Mouse (Mus musculus): Measurements from ENCODE around the gene Gfy. TPM values are rescaled to one million over a fixed set of nuclear protein-coding genes. Genes with fewer than 3 reads are reported as not detected.

The Gfy gene
- polyA plus RNA-seq, 1 experiment from 2014 or later, result not detected

DNA sequence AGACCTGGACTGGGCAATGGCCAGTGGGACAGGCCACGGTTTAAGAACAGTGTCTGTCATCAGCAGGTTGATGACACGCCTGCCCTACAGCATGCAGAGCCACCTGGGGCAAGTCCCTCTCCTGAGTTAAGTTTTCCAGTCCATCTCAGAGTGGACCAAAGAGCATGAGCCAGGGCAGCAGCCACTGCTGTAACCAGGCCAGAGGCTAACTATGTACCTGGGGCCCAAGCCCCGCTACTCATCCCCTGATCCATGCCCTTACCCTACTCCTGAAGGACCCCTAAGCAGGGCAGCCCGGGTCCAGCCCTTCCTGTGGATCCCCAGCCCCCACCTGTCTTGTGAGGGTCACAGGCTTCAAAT lies 16.8 kb upstream of the Gfy start:
- no peaks in the 10 kb centered on the region for H3K9me3 ChIP-seq (ENCODE audit: control insufficient read depth)
- no peak for ATAC-seq
- H3K27me3 ChIP-seq (replicated peaks; ENCODE audit: control insufficient read depth, insufficient read depth, low read length), result peaks cover 3% of the 10 kb centered on the region; the same call in 1 of the 2 replicates
- WGBS, result 85% methylated on average over 4 of the region's 4 CpGs
- H3K27ac ChIP-seq (ENCODE audit: low read depth, low read length), result no peak overlapping the region
- no peaks in the 10 kb centered on the region for H3K4me1 ChIP-seq (replicated peaks; ENCODE audit: control insufficient read depth, insufficient read depth, low read length)
- H3K4me2 ChIP-seq (replicated peaks; ENCODE audit: low read depth), result no peak overlapping the region
- no peak for TF ChIP-seq CTCF (IDR thresholded peaks at IDR 0.05; ENCODE audit: low read depth)
- no peak overlapping the region for H3K4me3 ChIP-seq (ENCODE audit: low read depth, low read length)
- no peaks in the 10 kb centered on the region for H3K36me3 ChIP-seq (ENCODE audit: control insufficient read depth, insufficient read depth)
- no peak overlapping the region for H3K9ac ChIP-seq (ENCODE audit: low read depth, low read length)

DNA sequence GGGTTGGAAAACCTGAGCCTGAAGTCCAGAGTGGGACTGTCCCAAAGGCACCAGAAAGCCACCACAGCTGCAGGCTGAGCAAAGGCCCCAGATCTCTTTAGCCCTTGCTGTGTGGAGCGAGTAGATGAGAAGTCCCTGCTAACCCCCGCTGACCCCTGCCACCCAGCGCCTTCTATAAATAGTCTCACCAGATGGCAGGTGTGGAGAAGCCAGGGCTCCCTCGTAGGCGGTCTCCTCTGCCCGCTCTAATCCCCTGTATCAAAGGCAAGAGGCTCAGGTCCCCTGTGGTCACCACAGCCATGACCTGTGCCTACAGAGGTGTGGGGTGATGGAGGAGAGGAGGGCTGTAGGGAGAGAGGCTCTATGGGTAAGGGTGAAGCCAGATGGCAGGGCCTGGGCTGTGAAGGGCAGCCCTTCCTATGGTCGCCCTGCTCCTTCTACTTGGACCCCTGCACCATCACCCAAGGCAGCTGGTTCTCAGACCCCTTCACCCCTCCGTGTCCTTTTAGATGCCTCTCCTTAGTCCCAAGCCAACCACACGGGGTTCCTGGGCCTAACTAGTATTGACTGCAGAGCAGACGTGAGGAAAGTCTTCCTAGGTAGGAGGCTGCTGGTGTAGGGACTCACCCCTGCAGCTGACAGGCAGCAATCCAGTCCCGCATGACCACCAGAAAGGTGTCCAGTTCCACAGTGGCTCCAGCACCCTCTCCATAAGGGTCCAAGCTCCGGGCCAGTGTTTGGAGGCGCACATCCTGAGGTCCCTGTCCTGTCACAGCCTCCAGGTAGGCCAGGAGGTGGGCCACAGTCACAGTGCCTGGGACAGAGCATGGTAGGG lies 16.2 kb upstream of the Gfy start:
- Histone ChIP-seq H3K27ac (ENCODE audit: low read depth, low read length) (no peak overlapping the region), H3K4me1 (replicated peaks; ENCODE audit: control insufficient read depth, insufficient read depth, low read length) (no peaks in the 10 kb centered on the region), H3K4me2 (replicated peaks; ENCODE audit: low read depth) (no peak overlapping the region), H3K36me3 (ENCODE audit: control insufficient read depth, insufficient read depth) (no peaks in the 10 kb centered on the region), H3K4me3 (ENCODE audit: low read depth, low read length) (no peak overlapping the region), H3K9ac (ENCODE audit: low read depth, low read length) (no peak overlapping the region), H3K27me3 (replicated peaks; ENCODE audit: control insufficient read depth, insufficient read depth, low read length) (peaks cover 6% of the 10 kb centered on the region; the same call in 1 of the 2 replicates), H3K9me3 (ENCODE audit: control insufficient read depth) (no peaks in the 10 kb centered on the region)
- TF ChIP-seq CTCF (IDR thresholded peaks at IDR 0.05; ENCODE audit: low read depth), result no peak
- ATAC-seq, result no peak
- WGBS, result 71% methylated on average over 13 of the region's 13 CpGs

DNA sequence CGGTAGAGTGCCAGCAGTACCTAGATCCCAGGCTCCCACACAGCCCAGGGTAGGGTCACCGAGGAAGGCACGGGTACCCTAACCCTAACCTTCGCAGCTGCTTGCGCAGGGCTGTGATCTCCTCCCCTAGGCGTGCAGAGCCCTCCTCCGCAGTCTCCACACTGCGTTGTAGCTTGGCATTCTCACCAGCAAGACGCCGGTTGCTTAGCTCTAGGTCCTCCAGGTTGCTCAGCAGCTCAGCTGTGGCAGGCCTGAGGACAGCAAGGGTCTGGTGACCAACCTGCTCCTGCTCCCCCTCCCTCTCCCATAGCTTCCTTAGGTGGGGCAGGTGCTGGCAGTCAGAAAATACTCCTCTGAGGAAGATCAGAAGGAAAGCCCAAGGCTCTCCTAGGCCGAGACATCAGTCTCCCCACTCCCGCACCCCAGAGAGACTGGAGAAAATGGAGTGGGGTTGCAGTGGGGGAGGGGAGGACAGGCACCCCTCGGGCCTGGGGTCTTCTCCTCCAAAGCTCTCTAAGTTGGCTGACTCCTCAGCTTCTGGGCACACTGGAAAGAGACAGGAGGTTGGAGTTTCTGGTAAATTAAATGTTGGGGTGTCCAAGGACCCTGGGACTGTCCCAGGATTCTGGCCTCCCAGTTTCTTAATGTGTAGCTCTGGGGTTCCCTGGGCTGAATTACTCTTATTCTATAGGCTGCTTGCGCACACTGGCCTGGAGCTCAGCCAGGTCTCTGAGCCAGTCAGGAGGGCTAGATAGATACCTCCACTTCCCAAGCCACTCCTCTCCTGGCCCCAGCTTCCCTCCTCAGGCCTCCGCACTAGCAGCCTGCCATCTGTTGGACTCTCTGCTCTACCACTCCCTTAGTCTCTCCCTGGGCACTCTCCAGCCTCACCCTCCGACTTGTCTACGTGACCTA lies 14.8 kb upstream of the Gfy start:
- no peak overlapping the region for H3K4me2 ChIP-seq (replicated peaks; ENCODE audit: low read depth)
- WGBS, result 69% methylated on average over 17 of the region's 17 CpGs
- H3K27ac ChIP-seq (ENCODE audit: low read depth, low read length), result no peak overlapping the region
- H3K36me3 ChIP-seq (ENCODE audit: control insufficient read depth, insufficient read depth), result no peaks in the 10 kb centered on the region
- H3K9me3 ChIP-seq (ENCODE audit: control insufficient read depth), result no peaks in the 10 kb centered on the region
- TF ChIP-seq CTCF (IDR thresholded peaks at IDR 0.05; ENCODE audit: low read depth), result no peak
- H3K9ac ChIP-seq (ENCODE audit: low read depth, low read length), result no peak overlapping the region
- H3K4me3 ChIP-seq (ENCODE audit: low read depth, low read length), result no peak overlapping the region
- no peaks in the 10 kb centered on the region for H3K4me1 ChIP-seq (replicated peaks; ENCODE audit: control insufficient read depth, insufficient read depth, low read length)
- no peak for ATAC-seq
- peaks cover 19% of the 10 kb centered on the region; the same call in 1 of the 2 replicates for H3K27me3 ChIP-seq (replicated peaks; ENCODE audit: control insufficient read depth, insufficient read depth, low read length)

DNA sequence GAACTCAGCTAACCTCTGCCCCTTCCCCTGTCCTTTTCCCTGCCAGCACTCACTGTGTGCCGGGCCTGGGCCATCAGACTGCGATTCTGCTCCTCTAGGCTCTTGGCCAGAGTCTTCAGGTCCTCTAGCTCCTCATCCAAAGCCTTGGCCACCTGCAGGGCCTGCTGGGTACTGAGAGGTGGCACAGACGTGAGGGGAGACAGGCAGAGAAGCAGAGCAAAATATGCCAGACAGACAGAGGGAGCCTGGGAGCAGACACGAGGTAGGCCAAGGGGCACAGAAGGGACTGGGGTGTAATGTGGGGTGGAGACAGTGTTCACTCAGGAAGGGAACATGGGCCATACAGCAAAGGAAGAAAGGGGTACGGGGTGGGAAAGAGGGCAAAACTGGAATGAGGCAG lies 14.0 kb upstream of the Gfy start:
- Histone ChIP-seq H3K4me3 (ENCODE audit: low read depth, low read length) (no peak overlapping the region), H3K4me1 (replicated peaks; ENCODE audit: control insufficient read depth, insufficient read depth, low read length) (no peaks in the 10 kb centered on the region), H3K4me2 (replicated peaks; ENCODE audit: low read depth) (no peak overlapping the region), H3K36me3 (ENCODE audit: control insufficient read depth, insufficient read depth) (no peaks in the 10 kb centered on the region), H3K9ac (ENCODE audit: low read depth, low read length) (no peak overlapping the region), H3K9me3 (ENCODE audit: control insufficient read depth) (no peaks in the 10 kb centered on the region), H3K27me3 (replicated peaks; ENCODE audit: control insufficient read depth, insufficient read depth, low read length) (peaks cover 22% of the 10 kb centered on the region; the same call in 1 of the 2 replicates), H3K27ac (ENCODE audit: low read depth, low read length) (no peak overlapping the region)
- ATAC-seq, result no peak
- TF ChIP-seq CTCF (IDR thresholded peaks at IDR 0.05; ENCODE audit: low read depth), result peak; percentile 30; the same call in 1 of the 2 replicates
- 76% methylated on average over 5 of the region's 5 CpGs for WGBS

DNA sequence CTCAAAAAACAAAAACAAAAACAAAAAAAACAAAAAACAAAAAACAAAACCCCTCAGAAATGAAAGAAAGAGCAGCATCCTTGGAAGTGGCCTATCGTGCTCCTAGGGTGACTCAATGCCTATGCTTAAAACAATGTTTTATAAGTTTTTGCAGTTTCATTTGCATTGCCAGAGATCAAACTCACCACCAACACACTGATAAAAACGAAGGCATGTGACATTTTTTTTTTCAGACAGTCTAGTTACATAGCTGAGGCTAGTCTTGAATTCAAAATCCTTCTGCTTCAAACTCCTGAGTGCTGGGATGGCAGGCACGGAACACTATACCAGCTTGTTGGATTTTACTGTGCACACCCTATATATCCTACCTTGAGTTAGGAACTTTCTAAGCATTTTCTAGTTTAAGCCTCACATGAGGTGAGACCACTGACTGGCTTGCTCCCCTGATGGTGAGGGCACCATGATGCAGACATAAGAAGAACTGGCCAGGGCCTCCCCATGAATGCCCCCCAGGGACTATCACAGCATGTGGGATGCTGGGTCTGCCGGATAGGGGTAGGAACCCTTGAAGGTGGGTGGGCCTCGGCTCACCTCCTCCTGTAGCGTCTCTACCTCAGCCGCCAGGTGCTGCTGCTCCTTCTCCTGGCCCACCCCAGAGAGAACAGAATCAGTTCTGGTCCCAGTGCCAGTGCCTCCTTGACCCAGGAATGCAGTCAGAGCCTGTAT lies 13.4 kb upstream of the Gfy start:
- 87% methylated on average over 7 of the region's 7 CpGs for WGBS
- no peak overlapping the region for H3K27ac ChIP-seq (ENCODE audit: low read depth, low read length)

More for the DNA sequence above, 13.4 kb upstream of the Gfy start:
- Histone ChIP-seq H3K4me1 (replicated peaks; ENCODE audit: control insufficient read depth, insufficient read depth, low read length) (no peaks in the 10 kb centered on the region), H3K9me3 (ENCODE audit: control insufficient read depth) (no peaks in the 10 kb centered on the region), H3K36me3 (ENCODE audit: control insufficient read depth, insufficient read depth) (no peaks in the 10 kb centered on the region), H3K4me2 (replicated peaks; ENCODE audit: low read depth) (no peak overlapping the region), H3K9ac (ENCODE audit: low read depth, low read length) (no peak overlapping the region), H3K4me3 (ENCODE audit: low read depth, low read length) (no peak overlapping the region), H3K27me3 (replicated peaks; ENCODE audit: control insufficient read depth, insufficient read depth, low read length) (peaks cover 21% of the 10 kb centered on the region; the same call in 1 of the 2 replicates)
- TF ChIP-seq CTCF (IDR thresholded peaks at IDR 0.05; ENCODE audit: low read depth), result no peak
- ATAC-seq, result no peak

Measured in intestine, postnatal 0 days (tissue).